Mouse (Mus musculus): ENCODE measurements around the gene Katnal1. TPM values are rescaled to one million over a fixed set of nuclear protein-coding genes. Genes with fewer than 3 reads are reported as not detected.

Gene Katnal1
- polyA plus RNA-seq, 1 experiment from 2014 or later = 8.4 TPM

DNA sequence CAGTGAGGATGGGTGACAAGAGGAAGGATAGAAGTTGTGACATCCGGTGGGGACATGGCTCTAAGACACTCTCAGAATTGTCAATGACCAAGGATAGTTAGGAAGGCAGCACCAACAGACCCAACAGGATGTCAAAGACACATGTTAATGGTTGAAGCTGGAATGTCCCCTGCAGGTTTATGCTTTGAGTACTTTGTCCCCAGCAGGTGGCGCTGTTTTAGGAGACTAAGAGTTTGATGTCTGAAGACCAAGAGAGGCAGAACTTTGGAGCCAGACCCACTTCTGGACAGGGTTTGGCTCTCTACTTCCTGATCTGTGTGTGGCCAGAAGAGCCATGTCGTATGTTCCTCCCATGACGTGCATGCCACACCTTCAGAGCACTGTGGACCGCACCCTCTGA, 82.1 kb downstream of the Katnal1 start:
- Histone ChIP-seq H3K9me3 (replicated peaks) (no peaks in the 10 kb centered on the region), H3K9ac (no peak overlapping the region), H3K27ac (no peak overlapping the region), H3K27me3 (no peaks in the 10 kb centered on the region), H3K4me2 (no peak overlapping the region), H3K4me1 (replicated peaks) (no peaks in the 10 kb centered on the region), H3K36me3 (no peaks in the 10 kb centered on the region), H3K4me3 (replicated peaks) (no peak overlapping the region)
- ATAC-seq (ENCODE audit: low read depth) (no peak), DNase-seq (no peak)
- WGBS (ENCODE audit: insufficient replicate concordance) = 87% methylated on average over 5 of the region's 5 CpGs

DNA sequence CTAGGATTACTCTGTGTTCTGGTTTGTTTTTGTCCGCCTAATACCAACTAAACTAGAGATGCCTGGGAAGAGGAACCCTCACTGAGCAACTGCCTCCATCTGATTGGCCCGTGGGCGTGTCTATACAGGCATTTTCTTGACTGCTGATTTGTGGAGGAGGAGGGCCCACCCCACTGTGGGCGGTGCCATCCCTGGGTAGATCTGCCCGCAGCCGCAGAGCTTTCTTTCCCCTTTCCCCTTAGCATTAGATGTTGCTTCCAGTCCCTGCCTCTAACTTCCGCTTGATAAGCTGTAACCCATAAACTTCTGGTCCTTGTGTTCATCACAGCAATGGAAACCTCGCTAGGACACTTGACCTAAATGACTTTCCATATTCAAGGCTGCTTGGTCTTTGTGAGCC, 92.1 kb downstream of the Katnal1 start:
- Histone ChIP-seq H3K27me3 (peaks cover 15% of the 10 kb centered on the region), H3K36me3 (no peaks in the 10 kb centered on the region)

DNA sequence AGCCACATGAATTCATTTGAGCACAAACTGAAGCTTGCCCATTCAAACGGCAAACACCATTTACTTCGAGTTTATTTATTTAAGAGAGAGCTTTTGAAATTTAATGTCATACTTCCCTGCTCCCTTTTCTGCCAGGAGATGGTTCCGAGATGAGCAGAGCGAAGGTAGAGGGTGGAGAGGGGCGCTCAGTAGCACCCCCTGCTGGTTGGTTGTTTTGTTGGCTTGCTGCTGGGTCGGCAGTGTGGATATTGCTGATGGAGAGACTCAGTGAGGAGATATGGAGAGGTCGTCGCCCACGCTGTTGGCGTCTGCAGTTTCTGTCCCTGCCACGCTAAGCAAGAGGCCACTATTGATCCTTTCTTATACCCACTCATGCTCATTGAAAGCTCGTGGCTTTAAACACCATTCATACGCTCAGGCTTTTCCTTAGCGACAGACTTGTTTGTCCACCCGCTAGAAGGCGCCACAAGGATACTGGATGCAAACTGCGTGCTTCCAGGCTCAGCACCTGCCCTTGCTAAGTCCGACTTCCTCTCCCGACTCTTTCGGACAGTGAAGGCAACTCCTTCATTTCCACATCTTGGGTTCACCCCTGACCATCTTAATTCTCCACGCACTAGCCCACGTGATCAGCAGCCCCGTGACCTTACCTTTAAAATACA, 97.4 kb downstream of the Katnal1 start:
- DNase-seq (peak; percentile 68), ATAC-seq (ENCODE audit: low read depth) (peak; percentile 79)
- Histone ChIP-seq H3K4me3 (replicated peaks) (peak overlapping the region; percentile 38), H3K4me2 (peak overlapping the region; percentile 61), H3K27me3 (peaks cover 20% of the 10 kb centered on the region), H3K9me3 (replicated peaks) (no peaks in the 10 kb centered on the region), H3K9ac (peak overlapping the region; percentile 12; the same call in 1 of the 2 replicates), H3K27ac (no peak overlapping the region), H3K4me1 (replicated peaks) (peaks cover 19% of the 10 kb centered on the region), H3K36me3 (no peaks in the 10 kb centered on the region)
- WGBS (ENCODE audit: insufficient replicate concordance) = 7% methylated on average over 23 of the region's 23 CpGs

More for the DNA sequence above, 92.1 kb downstream of the Katnal1 start:
- WGBS (ENCODE audit: insufficient replicate concordance) = 7% methylated on average over 8 of the region's 8 CpGs
- DNase-seq (peak; percentile 77), ATAC-seq (ENCODE audit: low read depth) (peak; percentile 96)
- Histone ChIP-seq H3K9me3 (replicated peaks) (no peaks in the 10 kb centered on the region), H3K4me3 (replicated peaks) (no peak overlapping the region), H3K9ac (no peak overlapping the region), H3K27ac (no peak overlapping the region), H3K4me2 (peak overlapping the region; percentile 34; the same call in 1 of the 2 replicates), H3K4me1 (replicated peaks) (peaks cover 16% of the 10 kb centered on the region)

DNA sequence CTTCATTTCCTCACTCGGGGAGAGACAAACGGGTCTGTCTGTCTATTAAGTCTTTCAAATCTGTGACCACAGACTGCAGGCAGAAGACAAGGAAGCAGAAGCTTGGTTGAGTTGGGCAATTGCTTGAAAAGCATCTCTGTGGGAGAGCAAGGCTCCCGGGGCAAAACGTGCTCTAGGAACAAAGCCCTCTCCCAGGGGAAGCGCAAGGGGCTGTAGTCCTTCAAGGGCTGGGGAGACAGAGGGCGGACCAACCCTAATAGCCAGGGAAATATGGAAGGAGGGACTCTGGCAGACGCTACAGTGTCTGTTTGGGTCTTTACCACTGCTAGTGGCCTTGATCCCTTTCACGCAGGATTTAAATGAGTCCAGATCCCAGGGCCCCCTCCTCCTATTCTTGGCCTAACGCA, 98.0 kb downstream of the Katnal1 start:
- H3K27me3 ChIP-seq = peaks cover 20% of the 10 kb centered on the region
- H3K9ac ChIP-seq = peak overlapping the region; percentile 12; the same call in 1 of the 2 replicates
- ATAC-seq (ENCODE audit: low read depth) = no peak
- H3K4me1 ChIP-seq (replicated peaks) = peaks cover 15% of the 10 kb centered on the region
- peak overlapping the region; percentile 61 for H3K4me2 ChIP-seq
- H3K27ac ChIP-seq = no peak overlapping the region
- peak overlapping the region; percentile 38 for H3K4me3 ChIP-seq (replicated peaks)
- no peaks in the 10 kb centered on the region for H3K9me3 ChIP-seq (replicated peaks)
- WGBS (ENCODE audit: insufficient replicate concordance) = 12% methylated on average over 9 of the region's 9 CpGs
- DNase-seq = no peak
- no peaks in the 10 kb centered on the region for H3K36me3 ChIP-seq

DNA sequence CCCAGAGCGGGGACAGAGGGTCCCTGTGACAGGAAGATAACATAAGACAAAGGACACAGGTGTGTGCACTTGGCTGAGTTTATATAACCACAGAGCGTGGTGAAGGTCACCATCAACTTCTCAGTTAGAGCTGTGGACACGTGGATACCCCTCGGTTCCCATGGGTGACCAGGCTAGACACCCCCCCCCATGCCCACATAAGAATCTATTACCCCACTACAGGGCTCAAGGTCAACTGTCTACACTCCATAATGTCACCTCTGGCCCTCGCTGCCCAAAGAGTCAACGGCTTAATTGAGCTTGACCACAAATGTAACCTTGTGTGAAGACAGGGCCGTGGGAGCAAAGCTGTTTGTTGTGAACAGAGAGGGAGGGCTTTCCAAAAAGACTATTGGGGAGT, 103.4 kb downstream of the Katnal1 start:
- Histone ChIP-seq H3K4me1 (replicated peaks) (no peaks in the 10 kb centered on the region), H3K4me2 (no peak overlapping the region), H3K9ac (no peak overlapping the region), H3K4me3 (replicated peaks) (no peak overlapping the region), H3K36me3 (no peaks in the 10 kb centered on the region), H3K27me3 (peaks cover 14% of the 10 kb centered on the region), H3K27ac (no peak overlapping the region), H3K9me3 (replicated peaks) (no peaks in the 10 kb centered on the region)
- ATAC-seq (ENCODE audit: low read depth) = no peak
- 57% methylated on average over 7 of the region's 7 CpGs for WGBS (ENCODE audit: insufficient replicate concordance)
- DNase-seq = no peak

DNA sequence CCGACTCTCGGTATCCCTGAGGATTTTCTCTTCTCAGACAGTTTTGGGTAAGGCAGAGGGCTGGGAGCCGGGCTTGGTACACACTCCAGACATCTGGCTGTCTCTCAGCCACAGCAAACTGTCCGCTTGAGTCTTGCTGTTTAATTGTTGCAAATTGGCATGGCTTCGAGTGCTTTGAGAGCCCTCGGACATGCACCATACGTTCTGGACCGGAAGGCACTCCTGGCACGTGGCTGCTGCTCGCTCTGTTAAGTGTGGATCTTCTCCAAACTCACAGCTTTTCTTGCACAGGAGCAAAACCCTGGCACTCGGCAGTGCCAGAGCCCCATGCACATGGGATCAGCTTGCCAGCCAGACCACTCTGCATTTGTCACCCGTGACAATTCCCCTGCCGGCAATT, 106.3 kb downstream of the Katnal1 start:
- H3K27me3 ChIP-seq = peaks cover 28% of the 10 kb centered on the region
- 75% methylated on average over 13 of the region's 13 CpGs for WGBS (ENCODE audit: insufficient replicate concordance)
- H3K27ac ChIP-seq = no peak overlapping the region
- no peak overlapping the region for H3K9ac ChIP-seq
- H3K9me3 ChIP-seq (replicated peaks) = no peaks in the 10 kb centered on the region
- H3K4me2 ChIP-seq = no peak overlapping the region
- H3K4me1 ChIP-seq (replicated peaks) = peaks cover 16% of the 10 kb centered on the region
- no peak for DNase-seq
- ATAC-seq (ENCODE audit: low read depth) = no peak
- no peaks in the 10 kb centered on the region for H3K36me3 ChIP-seq
- H3K4me3 ChIP-seq (replicated peaks) = no peak overlapping the region

Other genes with a start within 250 kb of the Katnal1 start
- 0.32 and 0.86 TPM in 2 replicates for gene Gm42791, start 65.8 kb upstream of the Katnal1 start, polyA plus RNA-seq (2015; fragmentation: Nextera tagmentation; extraction: Ambion mirVana)

Measured in liver, embryonic 13.5 days (tissue).